Mouse (Mus musculus): ENCODE measurements around the gene Ints11.

GRCm38 (mm10) chr4:155849792-155850451, 19.4 kb upstream of the Ints11 start:
- TF ChIP-seq MAX (IDR thresholded peaks at IDR 0.05; ENCODE audit: low read depth) (no peak), POLR2A (IDR thresholded peaks at IDR 0.05; ENCODE audit: insufficient read length, low read depth) (no peak), POLR2AphosphoS2 (IDR thresholded peaks at IDR 0.05; ENCODE audit: insufficient read length, low read depth) (no peak), USF1 (IDR thresholded peaks at IDR 0.05; ENCODE audit: low read depth) (no peak), TCF12 (IDR thresholded peaks at IDR 0.05; ENCODE audit: insufficient read depth, poor library complexity, severe bottlenecking) (no peak), REST (IDR thresholded peaks at IDR 0.05; ENCODE audit: insufficient read depth, insufficient read length) (no peak), E2F4 (IDR thresholded peaks at IDR 0.05; ENCODE audit: insufficient read depth) (no peak), CEBPB (IDR thresholded peaks at IDR 0.05; ENCODE audit: insufficient read depth, poor library complexity, severe bottlenecking) (no peak), SRF (IDR thresholded peaks at IDR 0.05; ENCODE audit: control insufficient read depth, insufficient read length, low read depth) (no peak)
